Mouse (Mus musculus) frontal cortex, postnatal 25 days (tissue): ENCODE data around the gene Abhd17b.
"Not testable (repeated sequence)": the region's sequence is repeated elsewhere in the genome, so short reads cannot be mapped to it uniquely, and the experiment has no call there.

Source experiments
- DNase-seq, 2 experiments: peaks; one replicate each; pipeline ENCODE4 v3.0.0; 2022; ENCODE audit warnings: low spot score in 2 of 2

Gene Abhd17b

GRCm38 (mm10) chr19:21652285-21653171 lies 457 bp upstream of the Abhd17b start, which contains the start of gene 1110059E24Rik:
Gene 1110059E24Rik (minus strand): TSS chr19:21652976.
- DNase-seq, result peak; percentile 89 to 93

DNA sequence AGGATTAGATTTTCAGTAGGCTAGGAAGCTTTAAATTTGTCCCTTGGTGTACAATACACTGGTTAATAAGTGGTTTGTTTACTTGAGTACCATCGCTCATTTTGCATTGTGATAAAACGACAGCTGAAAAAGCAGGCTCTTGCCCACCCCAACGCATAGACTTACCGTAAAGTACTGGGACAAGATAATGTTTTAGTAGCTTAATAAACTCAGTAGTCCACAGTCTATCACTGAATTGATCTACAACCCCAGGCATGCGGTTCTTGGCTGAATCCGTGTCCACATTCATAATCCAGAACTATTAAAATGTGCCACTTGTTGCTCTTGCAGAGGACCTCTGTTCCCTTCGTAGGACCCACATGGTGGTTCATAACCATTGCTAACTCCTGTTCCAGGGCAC lies 1.8 kb downstream of the Abhd17b start:
- no peak for DNase-seq

DNA sequence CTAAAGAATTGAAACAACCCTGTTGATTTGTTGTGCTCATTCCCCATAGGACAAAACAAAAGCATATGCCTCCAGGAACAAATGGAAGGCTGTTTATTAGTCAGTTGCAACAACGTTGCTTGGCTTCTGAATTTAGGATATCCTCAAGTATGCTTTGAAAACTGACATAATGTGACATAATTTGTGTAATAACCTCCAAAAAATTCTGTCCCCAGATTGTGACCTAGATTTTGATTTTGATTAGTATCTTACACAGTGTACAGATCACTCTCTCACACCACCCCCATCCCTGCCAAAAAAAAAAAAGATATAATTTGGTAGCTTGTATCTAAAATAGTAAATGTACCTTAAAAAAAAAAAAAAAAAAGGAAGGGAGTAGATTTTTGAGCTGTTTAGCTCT lies 7.7 kb downstream of the Abhd17b start:
- DNase-seq, result no peak

DNA sequence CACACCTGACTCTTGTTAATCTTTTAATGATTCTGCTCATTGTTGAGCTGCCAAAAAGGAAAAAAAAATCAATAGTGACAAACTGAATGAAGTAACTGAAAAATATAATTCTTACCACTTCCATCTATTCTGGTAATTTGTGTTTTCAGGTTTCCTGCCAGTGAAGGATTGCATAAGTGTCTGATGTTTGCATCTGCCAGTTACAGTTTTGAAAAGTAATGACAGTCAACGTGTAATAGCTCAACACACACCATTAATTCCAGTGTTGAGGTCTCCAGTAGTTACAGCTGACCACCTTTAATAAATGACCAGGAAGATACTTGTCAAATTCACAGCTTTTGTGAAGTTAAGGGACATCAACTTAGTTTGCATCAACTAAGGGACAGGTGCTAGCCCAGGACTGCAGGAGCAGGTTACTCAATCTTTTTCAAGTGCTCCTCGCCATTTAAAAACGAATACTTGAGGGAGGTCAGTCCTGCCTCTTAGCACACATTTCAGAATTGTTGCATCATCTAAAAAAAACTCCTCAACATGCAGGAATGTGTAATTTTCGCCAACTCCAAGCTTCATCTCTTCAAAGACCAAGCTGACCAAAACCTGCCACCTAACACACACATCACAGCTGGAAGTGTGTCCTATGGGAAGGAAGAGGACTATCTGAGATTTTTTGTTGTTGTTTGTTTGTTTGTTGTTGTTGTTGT lies 10.9 kb downstream of the Abhd17b start:
- no peak for DNase-seq

GRCm38 (mm10) chr19:21669650-21670049 lies 16.7 kb downstream of the Abhd17b start:
- no peak for DNase-seq

DNA sequence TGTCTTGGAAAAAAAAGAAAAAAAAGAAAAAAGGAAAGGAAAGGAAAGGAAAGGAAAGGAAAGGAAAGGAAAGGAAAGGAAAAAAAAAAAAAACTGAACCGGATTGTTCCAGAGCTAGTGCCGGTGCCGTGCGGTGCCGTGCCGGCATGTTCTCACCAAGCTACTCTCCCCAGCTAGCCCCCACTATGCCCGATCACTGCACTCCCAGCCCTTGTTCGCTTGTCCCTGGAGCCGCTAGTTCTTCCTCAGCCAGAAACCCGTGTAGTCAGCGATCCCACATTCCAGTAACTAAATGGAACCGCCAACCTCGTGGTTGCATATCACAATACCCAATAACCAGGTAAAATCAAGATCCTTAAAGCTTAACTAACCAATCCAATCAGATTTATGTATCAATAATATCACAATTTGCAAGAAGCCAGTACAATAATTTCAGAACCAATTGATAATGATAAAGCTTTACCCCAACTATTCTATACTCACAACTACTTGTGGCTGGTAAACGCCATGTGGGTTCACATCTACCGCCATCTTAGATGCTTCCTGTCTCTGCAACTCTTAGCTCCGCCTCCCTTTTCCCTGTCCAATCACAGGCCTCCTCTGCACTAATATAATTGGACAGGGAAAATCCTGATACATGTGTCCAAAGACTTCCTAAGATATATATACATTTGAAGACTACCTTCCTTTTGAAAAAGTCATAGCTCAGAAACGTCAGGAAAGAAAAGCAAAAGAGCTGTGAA lies 21.5 kb downstream of the Abhd17b start:
- no peak for DNase-seq

DNA sequence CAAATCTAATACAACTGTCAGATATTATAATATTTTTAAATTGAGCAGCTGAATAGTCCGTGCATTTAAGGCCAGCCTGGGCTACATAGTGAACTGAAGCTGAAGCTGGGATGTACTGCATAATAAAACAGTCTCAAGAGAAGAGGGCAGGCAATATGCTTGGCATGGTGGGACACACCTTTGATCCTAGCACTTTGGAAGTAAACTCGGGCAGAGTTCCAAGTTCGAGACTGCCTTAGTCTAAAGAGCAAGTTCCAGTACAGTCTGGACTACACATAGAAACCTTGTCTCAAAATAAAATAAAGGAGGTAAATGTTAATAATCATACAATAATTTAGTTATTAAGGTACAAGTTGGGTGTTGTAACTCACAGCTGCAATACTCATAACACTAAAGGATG lies 27.1 kb downstream of the Abhd17b start:
- no peak for DNase-seq

DNA sequence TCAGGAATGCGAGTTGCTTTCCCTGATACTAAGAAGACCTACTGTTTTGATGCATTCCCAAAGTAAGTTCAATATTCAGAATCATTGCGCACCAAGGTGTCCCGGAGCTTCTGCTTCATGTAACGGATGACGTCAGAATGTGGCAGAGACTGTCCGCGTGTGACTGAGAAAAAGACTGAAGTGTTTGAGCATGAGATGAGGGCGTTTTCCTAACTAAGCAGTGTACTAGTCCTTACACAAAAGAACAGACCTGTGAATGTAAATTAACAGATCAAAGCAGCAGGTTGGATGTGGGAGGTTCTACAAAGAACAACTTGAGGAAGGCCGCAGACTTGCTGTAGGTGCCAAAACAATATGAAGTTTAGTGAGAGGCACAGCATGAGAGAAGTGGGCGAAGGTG lies 28.0 kb downstream of the Abhd17b start:
- no peak for DNase-seq

DNA sequence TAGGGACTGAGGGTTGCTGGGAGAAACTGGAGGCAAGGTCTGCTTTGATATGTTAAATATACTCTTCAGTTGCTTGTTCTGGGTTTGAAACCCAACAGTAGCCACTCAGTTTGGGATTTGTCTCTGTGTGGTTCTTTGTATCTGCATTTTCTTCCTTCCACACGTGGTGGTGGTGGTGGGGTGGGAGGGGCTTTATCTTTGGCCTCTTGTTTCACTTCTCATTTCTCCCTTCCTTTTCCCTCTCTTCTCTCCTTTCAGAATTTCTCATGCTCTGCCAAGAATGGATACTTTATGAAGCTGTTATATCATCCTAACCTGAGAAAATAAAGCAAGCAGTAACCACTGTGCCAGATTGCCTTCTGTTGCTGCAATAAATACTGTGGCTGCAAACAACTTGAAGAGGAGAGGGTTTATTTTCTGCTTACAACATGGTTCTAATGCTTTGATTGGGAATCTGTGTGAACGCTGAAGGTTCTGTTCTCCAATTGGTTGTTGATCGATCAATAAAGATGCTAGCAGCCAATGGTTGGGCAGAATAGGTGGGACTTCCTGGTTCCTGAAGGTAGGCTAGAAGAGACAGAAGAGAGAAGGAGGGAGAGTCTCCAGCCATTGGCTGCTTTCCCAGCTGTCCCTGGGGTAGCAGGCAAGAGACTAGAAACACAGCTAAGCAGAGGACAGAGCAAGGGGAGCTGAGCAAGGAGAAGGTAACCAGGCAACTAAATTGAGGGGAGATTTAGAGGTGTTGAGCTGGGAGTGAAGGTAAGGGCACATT lies 60.5 kb downstream of the Abhd17b start:
- DNase-seq, result no peak

GRCm38 (mm10) chr19:21714278-21714883 lies 61.4 kb downstream of the Abhd17b start:
- DNase-seq, result no peak

DNA sequence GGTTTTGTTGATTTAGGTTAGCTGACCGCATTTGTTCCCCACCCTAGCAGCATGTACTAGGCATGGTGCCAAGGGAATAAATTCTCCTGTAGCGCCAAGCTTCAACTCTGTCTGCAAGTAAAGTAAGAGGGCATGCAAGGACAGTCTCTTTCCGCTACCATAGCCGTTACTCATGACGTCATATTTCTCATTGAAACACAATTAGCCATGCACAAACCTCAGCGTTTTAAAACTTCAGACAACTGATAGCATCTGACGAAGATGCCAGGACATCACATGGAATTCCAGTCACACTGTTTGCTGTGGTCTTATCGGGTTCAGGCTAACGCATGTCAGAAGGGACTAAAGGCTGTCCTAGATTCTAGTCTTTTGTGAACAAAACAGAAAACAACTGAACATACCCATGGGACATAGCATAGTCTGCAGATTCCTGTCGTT lies 62.0 kb downstream of the Abhd17b start:
- DNase-seq, result no peak

DNA sequence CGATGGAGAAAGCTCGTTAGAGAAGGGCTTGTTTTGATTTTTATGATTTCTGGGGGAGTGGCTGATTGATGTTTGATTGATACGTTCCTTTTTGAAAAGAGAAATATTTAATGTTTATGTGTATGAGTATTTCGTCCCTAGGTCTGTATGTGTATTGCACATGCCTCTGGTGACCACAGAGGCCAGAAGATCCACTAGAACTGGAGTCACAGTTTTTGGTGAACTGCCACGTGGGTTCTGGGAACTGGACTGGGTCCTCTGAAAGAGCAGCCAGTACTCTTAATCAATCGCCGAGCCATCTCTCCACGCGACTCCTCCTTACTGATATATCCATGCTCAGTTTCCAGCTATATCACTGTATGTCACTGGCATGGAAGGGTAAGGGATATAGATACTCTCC lies 62.5 kb downstream of the Abhd17b start:
- no peak for DNase-seq

DNA sequence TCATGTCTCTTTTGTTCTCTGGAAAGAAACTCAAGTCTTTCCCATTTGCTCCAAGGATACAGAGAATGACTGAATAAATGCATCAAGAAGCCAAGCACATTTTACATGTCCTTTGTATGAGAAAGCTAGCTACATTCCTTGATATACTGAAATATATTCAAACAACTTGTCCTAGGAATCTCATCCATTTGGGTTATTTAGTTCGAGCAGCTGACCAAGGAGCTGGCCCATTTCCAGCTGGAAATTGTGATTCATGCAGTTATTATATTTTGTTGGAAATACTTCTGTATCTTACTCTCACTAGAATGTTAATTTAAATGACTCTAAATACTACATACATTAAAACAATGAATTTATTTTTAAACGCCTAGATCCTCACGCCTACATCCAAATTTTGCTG lies 63.5 kb downstream of the Abhd17b start:
- no peak for DNase-seq

GRCm38 (mm10) chr19:21719206-21719605 lies 66.2 kb downstream of the Abhd17b start:
- no peak for DNase-seq

GRCm38 (mm10) chr19:21720950-21721349 lies 68.0 kb downstream of the Abhd17b start:
- no peak for DNase-seq

DNA sequence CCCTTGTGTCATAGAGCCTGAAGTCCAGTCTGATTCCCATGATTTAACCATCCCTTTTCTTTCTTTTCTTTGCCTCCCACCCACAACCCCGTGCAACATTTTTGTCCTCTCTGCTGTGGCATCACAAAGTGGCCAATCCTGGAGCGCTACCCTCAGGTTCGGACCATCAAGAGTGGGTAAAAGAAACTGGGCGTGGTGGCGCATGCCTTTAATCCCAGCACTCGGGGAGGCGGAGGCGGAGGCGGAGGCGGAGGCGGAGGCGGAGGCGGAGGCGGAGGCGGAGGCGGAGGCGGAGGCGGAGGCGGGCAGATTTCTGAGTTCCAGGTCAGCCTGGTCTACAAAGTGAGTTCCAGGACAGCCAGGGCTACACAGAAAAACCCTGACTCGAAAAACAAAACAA lies 70.3 kb downstream of the Abhd17b start:
- DNase-seq, result not testable (repeated sequence)

GRCm38 (mm10) chr19:21723911-21724655 lies 71.1 kb downstream of the Abhd17b start:
- DNase-seq, result peak in 1 of 2 experiments; percentile 18

- no peak for DNase-seq
Measured at GRCm38 (mm10) chr19:21725168-21725567, 72.2 kb downstream of the Abhd17b start.

DNA sequence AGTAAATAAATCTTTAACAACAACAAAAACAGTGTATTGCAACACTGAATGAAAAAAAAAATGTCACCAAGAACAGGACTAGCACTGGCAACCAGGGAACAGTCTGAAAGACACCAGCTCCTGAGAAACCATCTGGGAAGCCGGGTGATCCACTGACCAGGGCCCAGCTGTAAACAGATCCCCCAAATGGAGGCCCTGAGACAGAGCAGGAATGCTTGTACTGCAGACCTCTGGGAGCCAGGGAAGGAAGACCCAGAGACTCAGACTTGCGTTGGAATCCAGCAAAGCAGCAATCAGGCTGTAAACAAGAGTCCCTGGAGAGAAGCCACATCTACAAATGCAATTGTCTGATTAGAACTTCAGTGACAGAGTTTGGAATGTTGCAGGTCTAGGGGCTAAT lies 74.1 kb downstream of the Abhd17b start:
- DNase-seq, result no peak

DNA sequence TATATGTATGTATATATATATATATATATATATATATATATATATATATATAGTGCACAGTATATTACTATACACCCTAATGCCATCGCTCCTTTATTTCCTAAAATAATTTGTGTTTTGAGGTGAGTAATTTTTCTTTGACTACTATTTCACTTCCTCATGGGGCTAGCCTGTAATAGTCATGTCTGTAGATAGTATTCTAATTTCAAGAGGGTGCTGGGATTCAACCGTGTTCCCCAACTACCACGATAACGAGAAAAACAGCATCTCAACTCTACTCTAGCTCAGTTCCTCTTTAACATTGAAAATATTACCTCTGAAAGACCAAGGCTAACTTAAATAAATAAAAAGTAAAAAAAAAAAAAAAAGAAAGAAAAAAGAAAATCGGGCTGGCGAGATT lies 75.4 kb downstream of the Abhd17b start:
- no peak for DNase-seq
